Mouse (Mus musculus): Measurements from ENCODE around the gene Rdh13.

Gene Rdh13

GRCm38 (mm10) chr7:4473940-4474339, 28.5 kb upstream of the Rdh13 start:
- H3K36me3 ChIP-seq (ENCODE audit: insufficient read depth, low read length), result no peaks in the 10 kb centered on the region
- H3K9me3 ChIP-seq (ENCODE audit: low read length), result no peaks in the 10 kb centered on the region
- H3K27me3 ChIP-seq (ENCODE audit: insufficient read depth, low read length), result peaks cover 73% of the 10 kb centered on the region
- H3K4me1 ChIP-seq (replicated peaks; ENCODE audit: low read depth, low read length), result peaks cover 53% of the 10 kb centered on the region
- H3K4me3 ChIP-seq (replicated peaks; ENCODE audit: low read length), result peak overlapping the region; percentile 55
- no peak for TF ChIP-seq POU5F1 (IDR thresholded peaks at IDR 0.05; ENCODE audit: borderline replicate concordance, low read length)
- no peak for TF ChIP-seq NANOG (IDR thresholded peaks at IDR 0.05; ENCODE audit: borderline replicate concordance, low read length)
- TF ChIP-seq CTCF (conservative IDR thresholded peaks at IDR 0.05; ENCODE audit: low read length), result no peak

- peaks cover 41% of the 10 kb centered on the region for H3K4me1 ChIP-seq (replicated peaks; ENCODE audit: low read depth, low read length)
- no peaks in the 10 kb centered on the region for H3K36me3 ChIP-seq (ENCODE audit: insufficient read depth, low read length)
- peaks cover 79% of the 10 kb centered on the region for H3K27me3 ChIP-seq (ENCODE audit: insufficient read depth, low read length)
- no peaks in the 10 kb centered on the region for H3K9me3 ChIP-seq (ENCODE audit: low read length)
- TF ChIP-seq POU5F1 (IDR thresholded peaks at IDR 0.05; ENCODE audit: borderline replicate concordance, low read length) (no peak), NANOG (IDR thresholded peaks at IDR 0.05; ENCODE audit: borderline replicate concordance, low read length) (no peak), CTCF (conservative IDR thresholded peaks at IDR 0.05; ENCODE audit: low read length) (peak; percentile 21; the same call in 1 of the 2 replicates)
- peak overlapping the region; percentile 63 for H3K4me3 ChIP-seq (replicated peaks; ENCODE audit: low read length)
These were observed 25.7 kb upstream of the Rdh13 start for GRCm38 (mm10) chr7:4471179-4471555.

GRCm38 (mm10) chr7:4470275-4471178, 25.1 kb upstream of the Rdh13 start:
- no peak for TF ChIP-seq CTCF (conservative IDR thresholded peaks at IDR 0.05; ENCODE audit: low read length)
- H3K4me1 ChIP-seq (replicated peaks; ENCODE audit: low read depth, low read length), result peaks cover 42% of the 10 kb centered on the region
- peaks cover 72% of the 10 kb centered on the region for H3K27me3 ChIP-seq (ENCODE audit: insufficient read depth, low read length)
- no peaks in the 10 kb centered on the region for H3K9me3 ChIP-seq (ENCODE audit: low read length)
- peak overlapping the region; percentile 63 for H3K4me3 ChIP-seq (replicated peaks; ENCODE audit: low read length)
- H3K36me3 ChIP-seq (ENCODE audit: insufficient read depth, low read length), result no peaks in the 10 kb centered on the region

GRCm38 (mm10) chr7:4467801-4468200, 22.4 kb upstream of the Rdh13 start:
- no peak for TF ChIP-seq POU5F1 (IDR thresholded peaks at IDR 0.05; ENCODE audit: borderline replicate concordance, low read length)
- no peak for TF ChIP-seq CTCF (conservative IDR thresholded peaks at IDR 0.05; ENCODE audit: low read length)
- TF ChIP-seq NANOG (IDR thresholded peaks at IDR 0.05; ENCODE audit: borderline replicate concordance, low read length), result no peak
- Histone ChIP-seq H3K36me3 (ENCODE audit: insufficient read depth, low read length) (no peaks in the 10 kb centered on the region), H3K27me3 (ENCODE audit: insufficient read depth, low read length) (peaks cover 54% of the 10 kb centered on the region), H3K4me1 (replicated peaks; ENCODE audit: low read depth, low read length) (peaks cover 50% of the 10 kb centered on the region), H3K4me3 (replicated peaks; ENCODE audit: low read length) (no peak overlapping the region), H3K9me3 (ENCODE audit: low read length) (no peaks in the 10 kb centered on the region)

- H3K4me3 ChIP-seq (replicated peaks; ENCODE audit: low read length), result peak overlapping the region; percentile 24; the same call in 1 of the 2 replicates
- no peaks in the 10 kb centered on the region for H3K9me3 ChIP-seq (ENCODE audit: low read length)
- H3K36me3 ChIP-seq (ENCODE audit: insufficient read depth, low read length), result no peaks in the 10 kb centered on the region
- peaks cover 19% of the 10 kb centered on the region for H3K4me1 ChIP-seq (replicated peaks; ENCODE audit: low read depth, low read length)
- H3K27me3 ChIP-seq (ENCODE audit: insufficient read depth, low read length), result peaks cover 20% of the 10 kb centered on the region
- TF ChIP-seq POU5F1 (IDR thresholded peaks at IDR 0.05; ENCODE audit: borderline replicate concordance, low read length) (no peak), CTCF (conservative IDR thresholded peaks at IDR 0.05; ENCODE audit: low read length) (no peak), NANOG (IDR thresholded peaks at IDR 0.05; ENCODE audit: borderline replicate concordance, low read length) (no peak)
These were observed 18.9 kb upstream of the Rdh13 start for GRCm38 (mm10) chr7:4464194-4464824.

GRCm38 (mm10) chr7:4460576-4461434, 15.4 kb upstream of the Rdh13 start, which contains the start of gene Eps8l1:
TSS of gene Eps8l1 (plus strand) at chr7:4460674.
- H3K4me1 ChIP-seq (replicated peaks; ENCODE audit: low read depth, low read length), result peaks cover 18% of the 10 kb centered on the region
- TF ChIP-seq NANOG (IDR thresholded peaks at IDR 0.05; ENCODE audit: borderline replicate concordance, low read length) (no peak), POU5F1 (IDR thresholded peaks at IDR 0.05; ENCODE audit: borderline replicate concordance, low read length) (no peak)
- H3K36me3 ChIP-seq (ENCODE audit: insufficient read depth, low read length), result no peaks in the 10 kb centered on the region
- no peak within 1 kb of the TSS for H3K4me3 ChIP-seq (replicated peaks; ENCODE audit: low read length)
- no peaks in the 10 kb centered on the region for H3K9me3 ChIP-seq (ENCODE audit: low read length)
- peaks cover 6% of the 10 kb centered on the region; the same call in 1 of the 2 replicates for H3K27me3 ChIP-seq (ENCODE audit: insufficient read depth, low read length)

GRCm38 (mm10) chr7:4452644-4453043, 7.2 kb upstream of the Rdh13 start:
- no peaks in the 10 kb centered on the region for H3K36me3 ChIP-seq (ENCODE audit: insufficient read depth, low read length)
- no peak for TF ChIP-seq CTCF (conservative IDR thresholded peaks at IDR 0.05; ENCODE audit: low read length)
- TF ChIP-seq POU5F1 (IDR thresholded peaks at IDR 0.05; ENCODE audit: borderline replicate concordance, low read length), result no peak
- TF ChIP-seq NANOG (IDR thresholded peaks at IDR 0.05; ENCODE audit: borderline replicate concordance, low read length), result no peak
- no peak overlapping the region; the same call in 1 of the 2 replicates for H3K4me3 ChIP-seq (replicated peaks; ENCODE audit: low read length)
- H3K9me3 ChIP-seq (ENCODE audit: low read length), result no peaks in the 10 kb centered on the region
- no peaks in the 10 kb centered on the region for H3K27me3 ChIP-seq (ENCODE audit: insufficient read depth, low read length)
- peaks cover 20% of the 10 kb centered on the region for H3K4me1 ChIP-seq (replicated peaks; ENCODE audit: low read depth, low read length)

- Histone ChIP-seq H3K27me3 (ENCODE audit: insufficient read depth, low read length) (no peaks in the 10 kb centered on the region), H3K4me3 (replicated peaks; ENCODE audit: low read length) (no peak overlapping the region), H3K9me3 (ENCODE audit: low read length) (no peaks in the 10 kb centered on the region), H3K4me1 (replicated peaks; ENCODE audit: low read depth, low read length) (peaks cover 31% of the 10 kb centered on the region), H3K36me3 (ENCODE audit: insufficient read depth, low read length) (peaks cover 4% of the 10 kb centered on the region)
- TF ChIP-seq NANOG (IDR thresholded peaks at IDR 0.05; ENCODE audit: borderline replicate concordance, low read length) (no peak), POU5F1 (IDR thresholded peaks at IDR 0.05; ENCODE audit: borderline replicate concordance, low read length) (no peak), CTCF (conservative IDR thresholded peaks at IDR 0.05; ENCODE audit: low read length) (no peak)
These were observed 3.8 kb upstream of the Rdh13 start for GRCm38 (mm10) chr7:4449211-4449610.

Measured in E14TG2a.4 (cell line).